Mouse (Mus musculus): ENCODE measurements around the gene Mast3.
"Not testable (repeated sequence)": the region's sequence is repeated elsewhere in the genome, so short reads cannot be mapped to it uniquely, and the experiment has no call there.

The Mast3 gene

DNA sequence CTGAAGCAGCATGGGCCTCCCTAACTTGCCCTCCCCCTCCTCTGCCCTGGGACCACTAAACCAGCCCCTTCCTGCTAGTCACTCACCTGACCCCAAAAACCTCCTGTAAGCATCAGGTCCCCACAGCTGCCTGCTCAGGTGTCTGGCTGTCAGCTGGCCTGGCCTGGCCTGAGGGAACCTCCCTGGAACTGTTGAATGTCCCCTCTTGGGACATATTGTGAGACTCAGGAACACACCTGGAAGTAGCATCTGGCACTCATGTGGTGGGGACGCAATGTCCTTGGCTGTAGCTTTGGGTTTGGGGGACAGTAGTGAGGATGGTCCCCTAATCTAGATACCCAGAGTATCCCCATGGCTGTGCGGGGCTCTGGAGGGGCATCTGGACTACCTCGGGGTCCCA, 29.2 kb upstream of the Mast3 start:
- no peak for DNase-seq (ENCODE audit: low read depth, low spot score)

DNA sequence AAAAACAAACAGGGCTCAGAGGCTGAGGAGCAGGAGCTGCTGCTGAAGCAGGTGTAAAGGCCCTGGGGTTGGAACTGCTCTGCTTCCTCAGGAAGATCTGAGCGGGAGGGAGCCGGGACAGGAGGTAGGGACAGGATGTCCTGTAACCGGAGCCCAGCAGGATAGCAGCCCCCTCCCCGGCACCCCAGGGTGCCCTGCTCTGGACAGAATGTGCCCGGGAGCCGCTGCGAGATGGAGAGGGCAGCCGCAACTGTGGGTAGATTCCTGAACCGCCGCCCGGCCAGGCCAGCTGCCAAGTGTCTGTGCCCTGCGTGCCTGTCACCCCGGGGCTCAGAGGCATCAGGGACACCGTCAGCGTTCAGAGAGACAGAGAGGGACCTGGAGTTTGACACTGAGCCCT, 28.7 kb upstream of the Mast3 start:
- DNase-seq (ENCODE audit: low read depth, low spot score) = no peak

DNA sequence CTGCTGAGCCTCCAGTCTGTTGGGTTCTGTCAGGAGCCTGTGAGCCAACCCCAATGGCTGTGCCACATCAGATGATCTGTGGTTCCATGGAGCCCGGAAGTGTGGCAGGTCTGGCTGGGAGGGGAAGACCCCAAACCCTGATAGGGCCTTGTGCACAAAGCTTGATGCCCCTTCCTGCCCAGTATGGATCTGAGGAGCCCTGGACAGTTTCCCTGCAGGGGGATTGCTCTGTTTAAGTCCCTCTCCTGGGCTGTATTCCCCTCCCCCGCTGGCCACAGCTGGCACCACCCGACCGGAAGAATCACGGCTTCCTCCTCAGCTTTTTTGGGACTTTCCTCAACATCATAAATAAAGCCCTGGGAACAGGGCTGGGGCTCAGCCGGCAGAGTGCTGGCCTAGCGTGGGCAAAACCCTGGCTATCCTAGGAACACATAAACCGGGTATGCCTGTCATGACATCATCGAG, 28.2 kb upstream of the Mast3 start:
- DNase-seq (ENCODE audit: low read depth, low spot score) = no peak

DNA sequence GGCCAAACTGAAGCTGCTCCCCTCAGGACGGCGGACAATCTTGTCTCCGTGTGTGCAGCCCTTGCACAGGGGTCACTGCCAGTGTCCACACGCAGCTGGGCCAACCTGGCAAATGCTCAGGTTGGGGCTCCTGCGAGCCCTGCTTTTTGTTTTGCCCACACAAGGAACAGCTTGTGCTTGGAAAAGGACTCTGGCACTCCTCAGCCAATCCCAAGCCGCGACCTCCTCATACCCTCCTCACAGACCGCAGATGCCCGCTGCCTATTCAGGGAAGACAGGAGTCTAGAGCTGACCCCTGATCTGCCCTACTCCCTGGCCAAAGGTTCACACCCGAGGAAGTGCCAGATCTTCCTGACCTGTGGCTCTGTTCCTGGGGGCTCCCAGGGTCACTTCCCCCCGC, 27.5 kb upstream of the Mast3 start:
- DNase-seq (ENCODE audit: low read depth, low spot score) = no peak

DNA sequence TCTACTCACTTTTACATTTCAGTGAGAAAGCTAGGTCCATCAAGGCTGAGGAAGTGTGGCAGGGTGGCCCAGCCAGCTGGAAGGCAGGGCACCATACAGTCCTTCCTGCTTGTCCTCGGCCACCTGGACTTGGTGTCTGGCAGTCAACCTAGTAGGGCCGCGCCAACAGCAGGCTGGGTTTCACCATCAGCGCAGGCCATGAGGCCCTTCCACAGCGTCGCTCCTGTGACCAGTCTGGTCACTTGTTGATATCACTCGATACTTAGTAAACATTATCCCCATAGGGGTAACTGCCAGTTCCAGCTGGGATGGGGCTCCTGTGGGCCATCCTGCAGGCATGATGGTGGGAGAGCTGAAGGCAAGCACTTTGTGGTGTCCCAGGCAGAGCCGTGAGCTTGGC, 26.7 kb upstream of the Mast3 start:
- DNase-seq (ENCODE audit: low read depth, low spot score) = no peak

DNA sequence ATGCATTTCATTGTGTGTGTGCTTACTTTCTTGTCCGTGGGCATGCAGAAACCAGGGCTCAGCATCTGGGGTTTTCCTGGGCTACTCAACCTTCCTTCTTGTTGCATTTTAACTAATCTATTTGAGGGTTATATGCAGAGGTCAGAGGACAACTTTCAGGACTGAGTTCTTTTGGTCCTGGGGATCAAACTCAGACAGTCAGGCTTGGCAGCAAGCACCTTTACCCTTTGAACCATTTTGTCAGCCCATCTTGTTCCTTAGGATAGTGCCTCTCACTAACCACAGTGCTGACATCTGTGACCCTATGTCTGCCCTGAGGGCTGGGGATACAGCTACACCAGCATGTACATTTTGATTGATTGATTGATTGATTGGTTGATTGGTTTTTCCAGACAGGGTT, 22.9 kb upstream of the Mast3 start:
- DNase-seq (ENCODE audit: low read depth, low spot score) = no peak

DNA sequence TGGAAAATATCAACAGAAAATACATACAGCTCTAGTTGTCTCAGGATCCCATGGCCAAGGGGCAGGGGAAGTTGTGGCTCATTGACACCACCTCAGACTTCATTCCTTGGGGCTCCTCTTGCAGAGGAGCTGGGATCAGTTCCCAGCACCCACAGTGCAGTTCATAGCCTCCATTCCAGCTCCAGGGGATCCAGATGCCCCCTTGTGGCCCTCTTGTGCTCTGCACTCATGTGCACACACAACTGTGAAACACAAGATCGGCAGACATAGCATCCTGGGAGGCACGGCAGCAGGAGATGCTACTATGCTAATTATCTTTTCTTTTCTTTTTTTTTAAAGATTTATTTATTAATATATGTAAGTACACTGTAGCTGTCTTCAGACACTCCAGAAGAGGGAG, 22.2 kb upstream of the Mast3 start:
- no peak for DNase-seq (ENCODE audit: low read depth, low spot score)

DNA sequence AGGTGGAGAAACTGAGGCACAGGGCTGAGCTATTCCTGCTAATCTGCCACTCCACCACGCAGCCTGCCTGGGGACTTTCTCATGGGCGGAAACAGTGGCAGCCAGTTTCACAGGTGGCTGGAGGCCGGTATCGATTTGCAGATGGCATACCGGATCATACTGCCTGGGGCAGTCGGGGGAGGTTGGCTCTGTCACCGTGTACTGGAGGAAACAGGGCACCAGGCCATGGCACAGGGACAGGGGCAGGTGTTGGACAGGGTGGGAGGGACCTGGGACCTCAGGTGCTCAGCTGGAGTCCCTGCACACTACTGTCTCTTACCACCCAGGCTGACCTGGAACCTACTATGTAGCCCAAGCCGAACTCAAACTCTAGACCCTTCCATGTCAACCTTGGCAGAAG, 21.0 kb upstream of the Mast3 start:
- no peak for DNase-seq (ENCODE audit: low read depth, low spot score)

DNA sequence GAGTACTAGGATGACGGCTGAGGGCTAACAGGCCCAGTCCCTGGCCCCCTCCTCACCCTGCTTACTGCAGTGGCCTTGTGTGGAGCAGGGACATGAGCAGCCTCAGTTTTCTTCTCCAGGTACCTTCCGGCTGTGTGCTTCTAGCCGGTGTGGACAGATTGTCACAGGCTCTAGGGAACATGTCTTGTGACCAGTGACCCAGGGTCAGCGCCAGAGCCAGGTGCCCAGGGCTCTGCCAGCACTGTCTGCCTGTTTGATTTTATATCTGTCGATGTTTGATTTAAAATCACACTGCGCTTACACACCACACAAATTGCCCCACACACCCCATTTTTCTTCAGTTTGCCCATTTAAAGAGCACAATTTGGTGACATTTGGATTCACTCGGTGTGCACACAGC, 18.9 kb upstream of the Mast3 start:
- no peak for DNase-seq (ENCODE audit: low read depth, low spot score)

DNA sequence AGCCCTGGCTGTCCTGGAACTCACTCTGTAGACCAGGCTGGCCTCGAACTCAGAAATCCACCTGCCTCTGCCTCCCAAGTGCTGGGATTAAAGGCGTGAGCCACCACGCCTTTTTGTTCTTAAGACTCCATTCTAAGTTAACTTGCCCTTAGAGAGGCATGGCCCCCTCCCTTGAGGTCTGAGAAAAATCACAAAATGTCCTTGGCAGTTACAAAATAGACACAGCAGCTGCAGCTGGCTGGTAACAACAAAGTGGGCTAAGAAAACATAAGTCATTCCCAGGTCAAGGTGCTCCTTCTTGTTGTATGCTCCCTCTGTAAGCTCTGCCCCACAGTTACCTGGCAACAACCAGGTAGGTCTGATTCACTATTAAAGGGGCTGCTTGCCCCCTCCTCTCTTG, 17.7 kb upstream of the Mast3 start:
- DNase-seq (ENCODE audit: low read depth, low spot score) = not testable (repeated sequence)

DNA sequence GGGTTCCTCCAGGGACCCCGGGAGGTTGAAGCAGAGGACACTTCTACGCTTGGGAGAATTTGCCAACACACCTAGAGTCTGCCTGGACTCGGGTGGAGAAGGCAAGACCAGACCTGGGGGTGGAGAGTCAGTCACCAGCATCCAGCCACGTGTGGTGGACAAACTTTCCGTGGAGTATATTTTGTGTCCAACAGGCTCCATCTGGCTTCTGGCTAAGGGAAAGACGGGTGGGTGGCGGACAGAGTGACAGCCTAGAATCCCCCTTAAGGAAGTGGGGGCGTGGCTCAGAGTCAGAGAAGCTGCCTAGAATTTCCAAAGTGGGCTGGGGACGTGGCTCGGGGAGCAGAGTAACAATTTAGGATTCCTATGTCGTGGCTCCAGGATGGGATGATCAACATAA, 17.1 kb upstream of the Mast3 start:
- no peak for DNase-seq (ENCODE audit: low read depth, low spot score)

DNA sequence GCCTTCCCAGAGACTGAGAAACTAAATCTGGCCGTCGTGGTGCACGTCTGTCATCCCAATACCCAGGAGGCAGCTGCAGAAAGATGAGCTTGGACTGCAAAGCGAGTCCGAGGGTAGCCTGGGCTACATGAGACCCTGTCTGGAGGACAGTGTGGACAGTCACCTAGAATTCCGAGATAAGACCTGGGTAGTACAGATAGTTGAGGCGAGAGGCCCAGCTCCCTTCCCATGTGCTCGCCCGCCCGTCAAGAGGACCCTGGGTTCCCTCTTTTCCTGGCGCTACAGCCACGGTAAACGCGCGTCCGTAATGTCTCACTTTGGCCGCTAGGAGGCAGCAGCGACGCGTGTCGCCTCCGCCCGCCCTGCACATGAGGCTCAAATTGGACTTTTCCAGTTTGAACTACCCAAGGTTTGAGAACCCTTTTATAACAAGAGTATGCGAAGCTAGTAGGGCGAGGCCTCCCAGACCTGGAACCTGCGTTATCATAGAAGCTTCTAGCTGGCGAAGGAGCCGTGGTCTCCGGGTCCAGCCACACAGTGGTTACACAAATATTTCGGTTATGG, 16.6 kb upstream of the Mast3 start:
- no peak for DNase-seq (ENCODE audit: low read depth, low spot score)

DNA sequence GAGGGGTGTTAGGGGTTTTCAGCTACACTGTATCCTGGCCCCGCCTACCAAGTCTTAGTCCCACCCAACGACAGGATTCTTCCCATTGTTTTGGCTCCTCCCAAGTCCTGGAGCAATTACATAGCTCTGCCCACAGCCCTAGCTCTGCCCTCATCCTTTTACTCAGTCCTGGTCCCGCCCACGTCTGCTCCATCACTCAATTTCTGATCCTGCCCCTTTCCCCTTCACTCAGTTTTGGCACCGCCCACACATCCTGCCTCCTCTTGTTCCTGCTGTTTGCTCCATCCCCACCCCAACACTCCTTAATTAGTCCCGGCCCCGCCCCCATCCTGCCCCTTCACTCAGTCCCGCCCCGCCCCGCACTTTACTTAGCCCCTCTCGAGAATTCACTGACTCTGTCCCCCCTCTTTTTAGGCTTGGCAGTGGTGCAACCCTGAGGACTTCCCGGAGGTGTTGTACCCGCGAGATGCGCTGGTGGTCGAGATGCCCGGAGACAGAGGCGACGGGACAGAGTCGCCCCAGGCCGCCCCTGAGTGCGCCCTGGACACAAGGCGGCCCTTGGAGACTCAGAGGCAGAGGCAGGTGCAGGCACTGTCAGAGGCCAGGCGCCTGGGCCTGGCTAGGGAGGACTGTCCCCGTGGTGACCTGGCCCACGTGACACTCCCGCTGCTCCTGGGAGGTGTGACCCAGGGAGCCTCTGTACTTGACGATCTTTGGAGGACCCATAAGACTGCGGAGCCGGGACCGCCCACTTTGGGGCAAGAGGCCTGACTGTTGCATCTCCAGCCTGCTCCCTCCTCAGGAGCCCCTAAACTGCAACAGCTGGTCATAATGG, 15.5 kb upstream of the Mast3 start:
- no peak for DNase-seq (ENCODE audit: low read depth, low spot score)

DNA sequence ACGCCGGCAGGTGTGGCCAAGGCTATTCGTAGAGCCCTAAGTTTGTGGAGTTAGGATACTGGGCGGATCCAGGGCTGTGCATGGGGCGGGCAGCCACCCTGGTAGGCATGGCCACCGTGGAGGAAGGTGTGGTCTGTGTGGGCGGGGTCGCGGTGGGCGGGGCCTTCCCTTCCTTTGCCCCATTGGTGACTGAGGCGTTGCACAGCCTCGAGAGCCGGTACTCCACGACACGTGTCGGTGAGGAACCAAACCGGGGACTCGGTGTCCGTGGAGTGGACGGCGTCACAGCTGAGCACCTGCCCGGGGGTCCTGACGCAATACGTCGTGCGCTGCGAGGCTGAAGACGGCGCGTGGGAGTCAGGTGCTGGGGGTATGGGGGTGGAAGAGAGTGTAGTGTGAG, 11.8 kb upstream of the Mast3 start:
- DNase-seq (ENCODE audit: low read depth, low spot score) = no peak

DNA sequence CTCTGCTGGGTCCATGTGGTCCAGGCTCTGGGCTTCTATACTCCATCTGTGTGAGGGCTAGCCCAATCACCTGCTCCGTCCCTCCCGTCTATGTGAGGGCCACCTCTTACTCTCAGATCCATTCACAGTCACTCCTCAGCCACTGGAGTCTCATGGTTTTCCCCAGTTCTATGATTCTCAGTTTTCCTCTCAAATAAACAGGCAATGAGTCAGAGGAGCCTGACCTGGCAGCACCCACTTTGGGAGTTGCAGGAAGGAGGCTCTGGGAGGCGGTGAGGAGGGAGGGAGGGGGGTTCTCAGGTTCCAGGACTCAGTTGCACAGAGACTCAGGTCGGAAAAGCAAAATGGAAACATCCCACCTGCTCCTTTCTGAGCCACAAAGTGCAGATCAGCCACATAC, 8.0 kb upstream of the Mast3 start:
- no peak for DNase-seq (ENCODE audit: low read depth, low spot score)

DNA sequence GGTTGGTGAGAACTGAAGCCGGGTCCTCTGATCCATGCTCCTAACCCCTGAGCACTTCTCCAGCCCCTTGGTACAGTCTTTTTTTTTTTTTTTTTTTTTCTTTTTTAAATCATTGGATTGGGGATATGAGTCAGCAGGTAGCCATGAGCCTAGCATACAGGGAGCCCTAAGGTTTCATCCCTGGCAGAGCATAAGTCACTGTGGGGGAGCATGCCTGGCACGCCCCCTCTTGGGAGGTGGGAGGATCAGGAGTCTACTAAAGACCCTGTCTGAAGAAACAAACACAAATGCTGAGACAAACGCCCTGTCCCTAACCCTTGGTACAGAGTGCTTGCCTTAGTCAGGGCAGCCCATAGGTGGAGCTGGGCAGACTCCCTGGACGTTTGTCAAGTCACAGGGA, 7.2 kb upstream of the Mast3 start:
- no peak for DNase-seq (ENCODE audit: low read depth, low spot score)

DNA sequence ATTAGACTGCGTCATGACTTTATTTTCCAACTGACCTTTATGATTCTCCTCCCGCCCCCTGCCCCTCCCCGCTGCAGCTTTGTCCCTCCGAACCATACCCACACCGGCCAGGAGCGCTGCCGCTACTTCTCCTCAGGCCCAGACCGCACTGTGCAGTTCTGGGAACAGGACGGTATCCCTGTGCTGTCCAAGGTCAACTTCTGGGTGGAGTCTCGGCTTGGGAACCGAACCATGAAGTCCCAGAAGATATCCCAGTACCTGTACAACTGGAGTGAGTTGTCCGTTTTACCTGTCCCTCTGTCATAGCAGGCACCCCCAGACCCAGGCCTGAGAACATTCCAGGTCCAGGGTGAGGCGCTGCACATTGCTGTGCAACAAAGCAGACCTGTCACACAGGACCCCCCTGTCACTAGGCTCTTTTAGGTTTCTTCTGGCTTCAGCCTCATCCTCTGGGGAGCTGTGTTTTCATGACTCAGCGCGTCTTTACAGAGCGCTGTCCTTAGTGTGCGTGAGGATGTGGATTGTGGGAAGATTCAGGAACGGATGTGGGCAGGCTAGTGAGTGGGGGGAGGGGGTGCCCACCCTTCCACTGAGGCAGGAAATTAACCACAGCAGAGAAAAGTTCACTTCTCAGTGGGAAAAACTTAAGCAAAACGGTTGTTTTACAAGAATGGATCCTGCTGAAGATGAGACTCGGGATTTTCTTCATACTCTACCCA, 6.3 kb upstream of the Mast3 start:
- no peak for DNase-seq (ENCODE audit: low read depth, low spot score)

DNA sequence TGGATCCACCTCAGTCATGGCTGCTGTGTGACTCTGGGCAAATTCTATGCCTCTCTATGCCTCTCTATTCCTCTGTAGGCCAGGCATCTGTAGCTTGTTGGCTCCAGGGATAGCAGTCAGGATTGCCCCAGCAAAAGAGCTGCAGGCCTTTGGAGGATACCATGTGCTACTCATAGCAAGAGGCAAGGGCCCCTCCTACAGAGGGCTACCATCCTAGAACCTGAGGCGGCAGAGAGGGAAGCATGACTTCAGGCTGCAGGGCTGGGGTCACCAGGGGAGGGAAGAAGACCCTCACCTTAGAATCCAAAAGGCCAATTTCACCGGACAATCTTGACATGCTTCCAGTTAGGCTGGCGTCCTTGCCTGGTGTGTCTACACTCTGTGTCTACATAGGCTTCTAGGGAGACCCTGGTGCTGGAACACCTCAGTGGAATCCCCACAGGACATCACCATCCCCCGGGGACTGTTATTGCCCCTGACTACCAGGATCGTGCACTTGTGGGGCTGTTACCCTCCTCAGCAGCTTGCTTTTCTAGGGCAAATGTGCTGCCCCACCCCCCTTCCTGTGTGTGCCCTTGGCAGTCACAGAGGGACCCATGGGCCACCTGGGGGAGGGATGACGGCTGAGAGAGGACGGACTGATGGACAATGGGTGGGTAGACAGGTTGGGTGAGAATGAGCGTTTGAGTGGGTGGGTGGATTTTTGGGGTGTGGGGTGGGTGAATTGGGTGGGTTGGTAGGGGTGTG, 4.3 kb upstream of the Mast3 start:
- no peak for DNase-seq (ENCODE audit: low read depth, low spot score)

DNA sequence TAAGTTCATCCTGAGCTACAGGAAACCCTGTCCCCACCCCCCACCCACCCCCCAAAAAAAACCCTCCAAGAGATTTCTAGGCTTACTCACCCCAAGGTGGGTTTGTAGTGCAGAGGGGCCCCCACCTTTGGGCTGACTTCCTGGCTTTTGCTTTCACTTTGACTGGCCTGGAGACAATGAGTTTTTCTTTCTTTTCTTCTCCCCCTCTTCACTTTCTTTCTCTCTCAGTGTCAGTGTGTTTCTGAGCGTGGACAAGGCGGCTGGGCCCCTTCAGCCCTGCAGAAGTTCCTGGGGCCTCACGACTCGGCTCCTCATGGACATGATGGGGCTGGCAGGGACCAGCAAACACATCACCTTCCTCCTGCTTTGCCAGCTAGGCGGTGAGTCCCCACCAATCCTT, 3.4 kb upstream of the Mast3 start, which contains the start of gene Il12rb1:
TSS of gene Il12rb1 (plus strand) at position 211 of the 400 bp plus-strand sequence.
- no peak for DNase-seq (ENCODE audit: low read depth, low spot score)

DNA sequence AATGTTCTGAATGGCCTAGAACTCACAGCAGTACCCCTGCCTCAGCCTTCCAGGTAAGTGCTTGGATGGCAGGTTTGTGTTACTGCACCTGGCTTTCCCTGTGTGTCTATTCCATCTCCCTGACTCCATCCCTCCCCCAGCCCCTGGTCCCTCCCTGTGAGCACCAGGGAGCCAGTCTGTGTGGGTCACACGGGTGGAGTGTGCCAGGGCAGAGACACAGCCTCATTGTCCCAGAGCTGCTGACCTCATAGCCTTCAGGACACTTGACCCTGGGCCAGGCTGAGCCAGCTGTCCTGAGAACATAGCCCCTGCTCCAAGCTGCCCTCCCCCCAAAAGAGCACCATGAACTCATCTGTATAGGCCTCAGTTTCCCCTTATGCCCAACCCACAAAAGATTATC, 2.5 kb upstream of the Mast3 start:
- no peak for DNase-seq (ENCODE audit: low read depth, low spot score)

DNA sequence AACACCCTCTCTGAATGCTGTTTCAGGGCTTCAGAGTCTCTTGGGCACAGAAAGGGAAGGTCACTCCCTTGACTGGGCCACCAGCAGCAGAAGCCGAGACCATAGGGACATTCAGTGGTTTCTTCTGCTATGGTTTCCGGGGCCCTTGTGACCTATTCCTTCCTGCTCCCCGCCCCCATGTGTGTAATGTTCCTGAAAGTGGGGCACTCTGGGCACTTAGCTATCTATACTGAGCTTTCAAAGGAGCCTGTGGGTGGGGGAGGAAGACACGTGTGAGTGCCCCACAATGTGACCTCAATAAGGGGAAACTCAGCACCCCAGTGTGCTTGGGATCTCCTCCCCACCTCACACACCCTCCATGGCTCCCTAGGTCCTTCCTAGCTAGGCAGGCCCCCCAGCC, 1.7 kb upstream of the Mast3 start:
- no peak for DNase-seq (ENCODE audit: low read depth, low spot score)

All from telencephalon, adult 2 months (tissue).